ENCODE assay signal across 15 mouse cellular contexts in genomic region chrX:113421517-113422187, GRCm38 (mm10).
A peak's percentile ranks its signal among the peaks of the same experiment; 100 is the strongest.
DNase-seq lines count a peak whose midpoint lies in the region; ATAC-seq and TF ChIP-seq lines count a peak whose summit lies in the region.
"Had no signal": no experiment of that assay in that cellular context is flagged by ENCODE, and none has a peak within 500 bp of the region (broad histone marks: within the 10 kb centered on the region; RNA-seq: fewer than 3 reads in every experiment).

No protein-coding gene starts in this region.

- H3K36me3 ChIP-seq in lung, embryonic 14.5 days (ENCODE audit: insufficient read depth): no peaks in the 10 kb centered on the region
- no peaks in the 10 kb centered on the region for H3K36me3 ChIP-seq in embryonic facial prominence, embryonic 11.5 days (replicated peaks; ENCODE audit: control insufficient read depth, insufficient read depth, low read depth, low read length)
- H3K36me3 ChIP-seq in neural tube, embryonic 12.5 days: no peaks in the 10 kb centered on the region

- H3K4me3 ChIP-seq in lung, embryonic 14.5 days (ENCODE audit: low read depth, low read length): no peak overlapping the region
- H3K4me3 ChIP-seq in embryonic facial prominence, embryonic 11.5 days (ENCODE audit: low read depth, low read length): no peak overlapping the region
- no peak overlapping the region for H3K4me3 ChIP-seq in neural tube, embryonic 12.5 days

- TF ChIP-seq POLR2A in brain, embryonic 14.5 days (IDR thresholded peaks at IDR 0.05; ENCODE audit: borderline replicate concordance, extremely low read depth, insufficient read depth, insufficient read length, poor library complexity, severe bottlenecking): no peak

- no peaks in the 10 kb centered on the region for H3K4me1 ChIP-seq in lung, embryonic 14.5 days (ENCODE audit: insufficient read depth)
- H3K4me1 ChIP-seq in embryonic facial prominence, embryonic 11.5 days (ENCODE audit: control insufficient read depth, insufficient read depth, low read length): no peaks in the 10 kb centered on the region
- H3K4me1 ChIP-seq in neural tube, embryonic 12.5 days: no peaks in the 10 kb centered on the region

- DNase-seq in lung, embryonic 14.5 days: peak; percentile 22
- no peak for DNase-seq in lung, postnatal 4 days
- peak; percentile 35 for DNase-seq in brain, embryonic 14.5 days (ENCODE audit: low read depth)
- DNase-seq in embryonic facial prominence, embryonic 11.5 days (ENCODE audit: low spot score): peak; percentile 14
- DNase-seq in thymus, postnatal 36 days: no peak
- no peak for DNase-seq in frontal cortex, postnatal 25 days (ENCODE audit: low spot score in 2 of 2)
- DNase-seq: adrenal gland, postnatal 10 days; forebrain, postnatal 0 days; gastrocnemius, postnatal 25 days; kidney, adult 11 months; kidney, postnatal 25 days; lung, adult 2 months; right cerebral cortex, postnatal 4 days; thymus, adult 18-20 months had no signal

- no peaks in the 10 kb centered on the region for H3K9me3 ChIP-seq in lung, embryonic 14.5 days (ENCODE audit: low read depth, low read length)
- H3K9me3 ChIP-seq in embryonic facial prominence, embryonic 11.5 days (replicated peaks; ENCODE audit: control insufficient read depth, low read length): no peaks in the 10 kb centered on the region
- no peaks in the 10 kb centered on the region for H3K9me3 ChIP-seq in neural tube, embryonic 12.5 days

- H3K9ac ChIP-seq in lung, embryonic 14.5 days: no peak overlapping the region
- no peak overlapping the region for H3K9ac ChIP-seq in embryonic facial prominence, embryonic 11.5 days (replicated peaks; ENCODE audit: low read length)
- H3K9ac ChIP-seq in neural tube, embryonic 12.5 days: no peak overlapping the region
- H3K9ac ChIP-seq: forebrain, postnatal 0 days had no signal

- H3K27ac ChIP-seq in lung, embryonic 14.5 days (ENCODE audit: low read depth): no peak overlapping the region
- no peak overlapping the region for H3K27ac ChIP-seq in embryonic facial prominence, embryonic 11.5 days (replicated peaks; ENCODE audit: low read depth, low read length)
- H3K27ac ChIP-seq in neural tube, embryonic 12.5 days: no peak overlapping the region

- ATAC-seq in lung, embryonic 14.5 days (ENCODE audit: insufficient read depth): no peak
- ATAC-seq in embryonic facial prominence, embryonic 11.5 days (replicated peaks; ENCODE audit: insufficient number of reproducible peaks, low FRiP score, low TSS enrichment, low read depth): no peak
- ATAC-seq in neural tube, embryonic 12.5 days (ENCODE audit: low FRiP score, low read depth): 0 out of 2 replicates have a peak, but pooled peaks have one; percentile 33
- ATAC-seq: forebrain, postnatal 0 days had no signal

- no peaks in the 10 kb centered on the region for H3K27me3 ChIP-seq in lung, embryonic 14.5 days (ENCODE audit: insufficient read depth, low read length)
- no peaks in the 10 kb centered on the region for H3K27me3 ChIP-seq in embryonic facial prominence, embryonic 11.5 days (ENCODE audit: control insufficient read depth, insufficient read depth, low read length)
- H3K27me3 ChIP-seq in neural tube, embryonic 12.5 days (replicated peaks): no peaks in the 10 kb centered on the region

- no peak overlapping the region for H3K4me2 ChIP-seq in lung, embryonic 14.5 days
- H3K4me2 ChIP-seq in embryonic facial prominence, embryonic 11.5 days (ENCODE audit: low read depth, low read length): no peak overlapping the region
- no peak overlapping the region for H3K4me2 ChIP-seq in neural tube, embryonic 12.5 days (replicated peaks)

- TF ChIP-seq CTCF in lung, embryonic 14.5 days (IDR thresholded peaks at IDR 0.05; ENCODE audit: low read depth): no peak
- TF ChIP-seq CTCF in brain, embryonic 14.5 days (IDR thresholded peaks at IDR 0.05; ENCODE audit: borderline replicate concordance, extremely low read depth, insufficient read depth, insufficient read length): no peak

- WGBS in lung, embryonic 14.5 days: 44% methylated on average over 3 of the region's 3 CpGs
- WGBS in embryonic facial prominence, embryonic 11.5 days: 28% methylated on average over 3 of the region's 3 CpGs
- WGBS in neural tube, embryonic 12.5 days: 39% methylated on average over 3 of the region's 3 CpGs

Comparison
In these comparisons a context has a peak if more than half of its experiments do, and no peak if none do; other contexts are left out.
1. DNase-seq: peak in lung, embryonic 14.5 days (single experiment), brain, embryonic 14.5 days (single experiment) and embryonic facial prominence, embryonic 11.5 days (single experiment); none in lung, postnatal 4 days (0 of 2), thymus, postnatal 36 days (0 of 2) and frontal cortex, postnatal 25 days (0 of 2).